Mouse (Mus musculus) right cerebral cortex, adult 2 months (tissue): ENCODE data around the gene Mfsd6l.

ENCODE experiments used
- DNase-seq, 2 experiments: peaks; one replicate each; pipeline ENCODE4 v3.0.0; 2021 to 2022; ENCODE audit warnings: low spot score in 2 of 2

Mfsd6l gene

DNA sequence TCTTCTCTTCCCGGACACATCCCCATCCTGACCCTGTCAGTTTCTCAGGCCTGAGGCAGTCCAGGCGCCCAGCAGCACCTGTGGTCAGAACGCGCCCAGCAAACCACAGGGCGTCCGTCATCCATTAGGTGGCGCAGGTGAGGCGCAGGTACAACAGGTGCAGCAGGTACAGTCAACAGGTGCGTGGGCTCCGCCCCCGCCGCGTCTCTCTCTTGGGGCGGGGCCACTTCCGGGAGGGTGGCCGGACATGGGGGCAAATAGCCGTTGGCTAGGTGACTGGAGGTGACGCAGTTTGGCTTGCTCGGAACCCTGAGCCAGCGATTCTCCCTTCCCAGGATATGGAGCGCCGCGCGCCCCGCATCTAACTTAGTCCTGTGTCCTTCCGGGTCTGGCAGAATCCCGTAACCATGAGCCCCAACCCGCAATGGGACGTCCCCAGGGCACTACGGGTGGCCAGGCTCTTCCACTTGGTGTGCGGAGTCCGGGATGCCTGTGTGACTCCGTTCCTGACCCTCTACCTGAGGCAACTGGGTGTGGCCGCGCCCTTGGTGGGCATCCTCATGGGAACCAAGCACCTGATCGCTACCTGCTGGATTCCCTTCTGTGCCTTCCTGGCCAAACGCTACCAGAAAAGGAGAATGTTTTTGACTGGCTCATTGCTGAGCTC lies at the start of gene Mfsd6l:
Gene Mfsd6l (plus strand): TSS at position 269 of the 667 bp plus-strand sequence.
- no peak for DNase-seq

DNA sequence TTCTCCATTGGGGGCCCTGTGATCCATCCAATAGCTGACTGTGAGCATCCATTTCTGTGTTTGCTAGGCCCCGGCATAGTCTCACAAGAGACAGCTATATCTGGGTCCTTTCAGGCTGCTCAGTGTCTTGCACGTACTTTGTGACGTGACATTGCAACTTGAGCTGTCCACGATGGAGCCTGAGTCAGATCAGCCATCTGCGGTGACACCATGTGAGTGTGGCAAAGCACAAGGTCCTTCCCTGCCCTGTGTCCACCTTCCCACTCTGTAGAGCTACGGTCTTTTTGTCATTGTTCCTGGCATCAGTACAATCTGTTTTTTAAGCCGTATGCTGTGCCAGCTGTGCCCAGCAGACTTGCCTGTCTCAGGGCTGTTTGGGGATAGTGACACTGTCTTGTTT lies 48.7 kb upstream of the Mfsd6l start:
- no peak for DNase-seq

- no peak for DNase-seq
Observed at GRCm38 (mm10) chr11:68508619-68509018, 47.4 kb upstream of the Mfsd6l start.

DNA sequence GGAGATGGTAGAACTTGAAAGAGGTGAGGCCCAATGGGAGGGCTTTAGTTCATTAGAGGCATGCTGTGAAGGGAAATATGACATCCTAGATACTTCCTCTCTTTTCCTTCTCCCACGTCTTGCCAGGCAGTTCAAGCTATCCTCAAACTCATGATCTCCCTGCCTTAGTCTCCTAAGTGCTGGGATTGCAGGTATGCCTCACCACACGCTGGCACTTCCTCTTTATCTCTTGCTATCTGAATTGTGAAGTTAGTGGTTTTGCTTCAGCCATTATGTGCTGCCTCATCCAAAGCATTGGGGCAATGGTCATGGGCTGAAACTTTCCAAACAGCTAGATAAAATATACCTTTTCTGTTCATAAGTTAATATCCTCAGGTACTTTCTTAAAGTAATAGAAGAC lies 46.8 kb upstream of the Mfsd6l start:
- no peak for DNase-seq

GRCm38 (mm10) chr11:68513969-68514368 lies 42.0 kb upstream of the Mfsd6l start:
- DNase-seq, result no peak

DNA sequence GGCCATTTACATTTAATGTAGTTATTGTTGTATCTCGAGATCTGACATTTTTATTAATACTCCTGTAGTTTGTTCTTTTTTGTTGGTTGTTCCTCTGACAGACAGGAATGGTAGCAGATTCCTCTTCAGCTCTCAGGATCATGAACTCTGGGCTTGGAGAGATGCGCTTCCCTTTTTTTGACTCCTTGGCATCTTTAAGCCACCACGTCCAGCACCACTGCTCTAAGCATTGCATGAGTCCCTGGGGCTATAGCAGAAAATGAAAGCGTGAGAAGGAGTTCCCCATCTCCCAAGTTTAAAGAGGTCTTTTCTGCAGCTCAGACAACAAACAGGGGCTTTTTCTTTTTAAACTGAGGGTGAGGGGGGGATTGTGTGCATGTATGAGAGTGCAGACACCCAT lies 36.6 kb upstream of the Mfsd6l start:
- no peak for DNase-seq

GRCm38 (mm10) chr11:68519815-68520214 lies 36.2 kb upstream of the Mfsd6l start:
- DNase-seq, result no peak

GRCm38 (mm10) chr11:68520439-68520838 lies 35.5 kb upstream of the Mfsd6l start:
- no peak for DNase-seq

DNA sequence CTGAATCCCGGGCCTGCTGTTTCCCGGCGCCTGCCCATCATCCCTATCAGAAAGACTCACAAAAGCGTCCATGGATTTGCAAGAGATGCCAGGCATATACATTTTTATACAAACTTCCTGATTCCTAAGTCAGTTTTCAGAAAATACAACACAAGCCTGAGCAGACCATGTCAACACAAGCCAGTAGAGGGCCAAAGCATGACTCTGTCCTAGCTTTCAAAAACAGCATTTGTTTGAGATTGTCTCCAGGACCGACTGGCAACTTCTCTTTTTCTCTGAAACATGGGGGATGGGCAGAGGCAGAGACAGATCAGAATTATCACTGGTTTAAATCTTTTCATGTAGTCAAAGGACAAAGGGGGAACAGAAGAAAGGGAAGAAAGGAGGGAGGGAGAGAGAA lies 34.6 kb upstream of the Mfsd6l start:
- no peak for DNase-seq

GRCm38 (mm10) chr11:68526441-68526840 lies 29.5 kb upstream of the Mfsd6l start:
- peak; percentile 33 to 40 for DNase-seq

DNA sequence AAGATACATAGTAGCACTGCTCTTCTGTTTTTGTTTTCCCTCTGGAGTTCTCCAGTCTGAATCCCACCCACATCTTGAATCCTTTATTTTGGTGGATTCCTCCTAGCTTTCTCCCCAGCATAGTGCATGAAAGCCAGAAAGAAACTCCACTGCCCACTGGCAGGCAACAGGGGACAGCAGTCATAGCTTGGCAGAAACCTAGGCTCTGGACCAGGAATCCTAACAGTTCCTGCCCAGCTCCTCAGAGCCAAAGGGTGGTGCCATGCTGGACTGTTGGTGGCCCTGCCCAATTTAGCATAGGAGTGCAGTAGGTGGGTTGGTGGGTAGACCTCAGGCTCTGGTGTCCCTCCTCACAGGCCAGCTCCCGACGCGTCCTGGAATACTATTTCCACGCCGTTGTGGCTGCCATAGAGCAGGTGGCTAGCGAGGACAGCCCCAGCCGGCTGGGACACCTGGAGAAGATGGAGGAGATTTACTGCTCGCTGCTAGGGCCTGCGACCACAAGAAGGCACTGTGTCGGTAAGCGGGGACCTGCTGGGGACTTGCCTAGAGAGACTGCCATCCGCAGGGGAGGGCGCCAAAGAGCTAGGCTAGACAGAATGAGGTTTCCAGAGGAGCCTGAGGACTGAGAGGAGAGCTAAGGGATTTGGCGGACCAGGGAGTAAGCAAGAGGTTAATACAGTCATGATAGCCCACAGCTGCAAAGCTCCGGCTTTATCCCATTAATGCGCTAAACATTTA lies 24.8 kb upstream of the Mfsd6l start:
- DNase-seq, result peak; percentile 62 to 67

- no peak for DNase-seq
Observed at GRCm38 (mm10) chr11:68531941-68532535, 23.9 kb upstream of the Mfsd6l start.

DNA sequence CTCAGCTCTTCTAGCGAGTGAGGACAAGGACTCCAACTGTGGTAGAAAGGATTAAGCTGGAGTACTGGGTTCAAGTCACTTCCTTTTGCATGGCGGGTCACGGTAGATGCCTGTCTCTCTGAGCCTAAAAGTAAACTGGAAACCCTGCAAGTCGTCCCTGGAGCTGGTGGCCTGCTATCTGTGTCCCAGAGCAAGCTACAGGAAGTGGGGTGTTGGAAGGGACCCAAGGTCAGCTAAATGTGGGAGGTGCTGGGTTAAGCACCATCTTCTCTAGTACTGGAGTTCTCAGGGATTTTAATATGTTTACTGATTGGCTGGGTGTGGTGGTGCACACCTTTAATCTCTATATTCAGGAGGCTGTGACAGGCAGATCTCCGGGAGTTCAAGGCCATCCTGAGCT lies 23.2 kb upstream of the Mfsd6l start:
- no peak for DNase-seq

- DNase-seq, result peak in 1 of 2 experiments; percentile 40
Observed at GRCm38 (mm10) chr11:68533971-68534475, 22.0 kb upstream of the Mfsd6l start.

DNA sequence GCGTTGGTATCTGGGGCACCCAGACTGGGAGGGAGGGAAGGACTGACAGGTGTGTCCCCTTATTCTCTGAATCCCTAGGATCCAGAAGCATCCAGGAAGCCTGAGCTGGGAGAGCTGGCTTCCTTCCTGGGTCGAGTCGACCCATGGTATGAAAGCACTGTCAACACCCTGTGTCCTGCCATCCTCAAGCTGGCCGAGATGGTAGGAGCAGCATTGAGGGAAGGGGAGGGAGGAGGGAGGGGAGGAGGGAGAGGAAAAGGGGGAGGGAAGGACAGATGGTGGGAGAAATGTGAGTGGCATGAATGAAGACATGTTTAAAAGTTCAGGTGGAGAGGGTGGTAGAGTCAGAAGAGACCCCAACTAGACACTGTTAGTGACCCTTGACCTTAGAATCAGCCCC lies 20.0 kb upstream of the Mfsd6l start:
- DNase-seq, result no peak

GRCm38 (mm10) chr11:68536465-68536864 lies 19.5 kb upstream of the Mfsd6l start:
- DNase-seq, result peak; percentile 51 to 69

DNA sequence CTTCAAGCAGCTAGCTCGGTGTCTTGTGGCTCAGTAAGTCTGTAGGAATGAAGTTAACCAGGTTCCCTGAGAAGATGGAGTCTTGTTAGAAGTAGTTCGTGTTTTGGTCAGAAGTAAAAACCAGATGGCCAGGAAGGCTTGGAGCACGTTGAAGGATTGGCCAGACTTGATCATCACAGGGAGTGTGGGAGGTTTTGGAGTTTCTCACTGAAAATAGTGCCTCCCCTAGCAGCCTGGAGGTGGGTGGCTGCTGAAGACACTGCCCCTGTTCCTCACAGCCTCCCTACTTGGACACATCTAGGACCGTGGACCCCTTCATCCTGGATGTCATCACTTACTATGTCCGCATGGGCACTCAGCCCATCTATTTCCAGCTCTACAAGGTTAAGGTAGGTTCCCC lies 16.4 kb upstream of the Mfsd6l start:
- peak; percentile 34 to 36 for DNase-seq

GRCm38 (mm10) chr11:68544554-68544953 lies 11.4 kb upstream of the Mfsd6l start:
- DNase-seq, result no peak

GRCm38 (mm10) chr11:68545172-68545571 lies 10.8 kb upstream of the Mfsd6l start:
- no peak for DNase-seq

DNA sequence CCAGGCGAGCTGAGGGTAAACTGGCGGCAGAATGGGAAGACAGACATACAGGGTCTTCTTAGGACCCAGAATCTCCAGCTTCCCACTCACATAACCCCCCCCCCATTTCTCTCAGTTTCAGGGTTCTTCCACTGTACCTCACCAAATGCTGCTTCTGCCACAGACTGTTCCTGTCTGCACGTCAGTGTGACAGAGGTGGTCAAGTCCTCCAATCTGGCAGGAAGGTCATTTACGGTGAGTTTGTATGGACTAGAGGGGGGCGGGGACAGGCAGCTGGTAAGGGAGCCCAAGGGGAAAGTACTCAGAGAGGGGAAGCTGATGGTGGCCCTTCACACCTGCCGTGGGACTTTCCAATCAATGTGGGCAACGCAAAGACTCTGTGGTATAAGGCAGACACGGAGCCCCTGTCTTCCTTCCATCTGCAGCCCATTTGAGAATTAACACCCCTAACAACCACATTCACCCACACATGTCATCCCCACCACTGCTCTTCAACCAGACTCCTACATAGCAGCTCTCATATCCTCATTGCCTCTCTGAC lies 10.2 kb upstream of the Mfsd6l start:
- no peak for DNase-seq

- no peak for DNase-seq
Observed at GRCm38 (mm10) chr11:68547484-68547883, 8.5 kb upstream of the Mfsd6l start.

DNA sequence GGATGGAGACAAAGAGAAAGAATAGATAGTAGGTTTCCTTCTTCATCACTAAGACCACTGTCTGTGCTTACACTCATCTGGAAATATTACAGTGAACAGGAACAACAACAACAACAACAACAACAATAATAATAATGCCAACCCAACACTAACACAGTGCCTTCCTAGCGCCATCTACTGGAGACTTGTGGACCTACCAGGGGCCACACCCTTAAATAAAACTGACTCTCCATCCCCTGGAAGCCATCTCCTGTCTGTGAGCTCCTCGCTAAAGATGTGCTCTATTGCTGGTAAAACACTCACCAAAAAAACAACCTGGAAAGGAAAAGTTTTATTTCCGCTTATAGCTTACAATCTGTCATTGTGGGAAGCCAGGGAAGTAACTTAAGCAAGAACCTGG lies 6.4 kb upstream of the Mfsd6l start:
- no peak for DNase-seq

DNA sequence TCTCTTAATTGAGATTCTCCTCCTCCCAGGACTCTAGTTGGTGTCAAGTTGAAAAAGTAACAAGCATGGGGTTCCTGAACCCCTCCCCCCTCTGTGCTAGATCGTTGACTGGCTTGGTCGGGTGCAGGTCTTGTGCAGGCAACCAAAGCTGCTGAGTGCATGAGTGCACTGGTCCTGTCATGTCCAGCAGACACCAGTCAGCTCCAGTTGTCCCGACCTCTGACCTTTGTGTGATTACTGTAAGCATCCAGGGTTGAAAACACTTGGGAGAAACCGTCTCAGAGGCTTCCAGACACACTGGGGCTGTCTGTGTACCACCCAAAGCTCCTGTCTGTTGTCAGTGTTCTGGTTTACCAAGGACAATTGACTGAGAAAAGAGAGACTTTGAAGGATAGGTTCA lies 5.6 kb upstream of the Mfsd6l start:
- DNase-seq, result no peak
